Mouse (Mus musculus): Measurements from ENCODE around the gene Hist3h2a. TPM values are rescaled to one million over a fixed set of nuclear protein-coding genes. Genes with fewer than 3 reads are reported as not detected.
A peak's percentile ranks its signal among the peaks of the same experiment; 100 is the strongest.

The Hist3h2a gene
- total and polyA plus RNA-seq, 3 experiments, result 13.5 to 108 (median 107) TPM

DNA sequence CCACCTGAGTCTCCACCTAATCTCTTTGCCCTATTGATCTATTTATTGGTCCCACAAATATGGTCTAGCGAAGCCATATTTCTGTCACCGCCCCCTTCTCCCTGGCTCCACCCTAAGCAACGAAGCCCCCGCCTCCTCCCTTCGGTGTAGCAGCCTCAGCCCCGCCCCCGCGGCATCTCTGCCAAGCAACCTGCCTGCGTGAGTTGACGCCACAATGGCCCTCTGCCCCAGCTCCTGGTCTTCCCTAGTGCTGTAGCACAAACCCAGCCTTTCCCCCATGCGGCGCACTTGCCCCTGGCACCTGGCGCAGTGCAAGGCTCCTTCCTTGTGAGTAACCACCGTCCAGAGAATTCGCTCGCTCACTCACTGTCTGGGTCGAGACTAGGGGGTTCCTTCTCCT lies 9.1 kb downstream of the Hist3h2a start:
- TF ChIP-seq POLR2AphosphoS5 (IDR thresholded peaks at IDR 0.05; ENCODE audit: insufficient replicate concordance, low read depth, low read length), result no peak
- TF ChIP-seq GATA1 (IDR thresholded peaks at IDR 0.05; ENCODE audit: borderline replicate concordance, low read length), result no peak
- TF ChIP-seq CTCF (IDR thresholded peaks at IDR 0.05; ENCODE audit: low read depth, low read length), result no peak
- no peak for TF ChIP-seq TAL1 (conservative IDR thresholded peaks at IDR 0.05; ENCODE audit: low read depth, low read length)
- no peak for TF ChIP-seq GATA2 (IDR thresholded peaks at IDR 0.05; ENCODE audit: borderline replicate concordance, low read depth, low read length)
- H3K4me3 ChIP-seq (ENCODE audit: low read depth, low read length), result no peak overlapping the region
- peaks cover 6% of the 10 kb centered on the region for H3K9me3 ChIP-seq (replicated peaks)
- H3K4me1 ChIP-seq (ENCODE audit: insufficient read depth, low read depth, low read length), result peaks cover 37% of the 10 kb centered on the region
- no peaks in the 10 kb centered on the region; the same call in 1 of the 2 replicates for H3K27me3 ChIP-seq (ENCODE audit: insufficient read depth, low read length)
- ATAC-seq (ENCODE audit: extremely low read depth, insufficient number of reproducible peaks, low FRiP score, poor library complexity, severe bottlenecking) (no peak), DNase-seq (ENCODE audit: low spot score) (no peak)
- H3K36me3 ChIP-seq (replicated peaks), result peaks cover 45% of the 10 kb centered on the region

DNA sequence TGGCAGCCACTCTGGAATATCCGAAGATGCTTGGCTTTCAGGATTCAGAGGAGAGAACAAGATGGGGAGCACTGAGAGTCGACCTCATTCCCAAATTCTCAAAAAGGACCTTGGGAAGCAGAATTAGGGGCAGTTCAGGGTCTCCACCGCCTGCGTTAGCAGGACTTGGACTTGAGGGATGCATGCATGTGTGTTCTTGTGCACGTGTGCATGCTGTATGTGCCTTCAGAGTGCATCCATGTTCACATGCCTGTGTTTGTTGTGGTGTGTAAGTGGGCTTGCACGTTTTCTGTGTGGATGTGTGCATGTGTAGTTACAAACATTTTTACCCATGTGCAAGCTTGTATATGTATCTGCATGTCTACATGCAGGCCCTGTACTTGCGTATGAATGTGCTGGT lies 9.7 kb downstream of the Hist3h2a start:
- H3K27me3 ChIP-seq (ENCODE audit: insufficient read depth, low read length), result no peaks in the 10 kb centered on the region; the same call in 1 of the 2 replicates
- no peak for DNase-seq (ENCODE audit: low spot score)
- H3K9me3 ChIP-seq (replicated peaks), result peaks cover 6% of the 10 kb centered on the region
- H3K4me3 ChIP-seq (ENCODE audit: low read depth, low read length), result no peak overlapping the region
- peaks cover 50% of the 10 kb centered on the region for H3K36me3 ChIP-seq (replicated peaks)
- TF ChIP-seq GATA2 (IDR thresholded peaks at IDR 0.05; ENCODE audit: borderline replicate concordance, low read depth, low read length) (no peak), TAL1 (conservative IDR thresholded peaks at IDR 0.05; ENCODE audit: low read depth, low read length) (no peak), GATA1 (IDR thresholded peaks at IDR 0.05; ENCODE audit: borderline replicate concordance, low read length) (no peak), CTCF (IDR thresholded peaks at IDR 0.05; ENCODE audit: low read depth, low read length) (no peak), POLR2AphosphoS5 (IDR thresholded peaks at IDR 0.05; ENCODE audit: insufficient replicate concordance, low read depth, low read length) (no peak)
- H3K4me1 ChIP-seq (ENCODE audit: insufficient read depth, low read depth, low read length), result peaks cover 39% of the 10 kb centered on the region
- ATAC-seq (ENCODE audit: extremely low read depth, insufficient number of reproducible peaks, low FRiP score, poor library complexity, severe bottlenecking), result no peak

DNA sequence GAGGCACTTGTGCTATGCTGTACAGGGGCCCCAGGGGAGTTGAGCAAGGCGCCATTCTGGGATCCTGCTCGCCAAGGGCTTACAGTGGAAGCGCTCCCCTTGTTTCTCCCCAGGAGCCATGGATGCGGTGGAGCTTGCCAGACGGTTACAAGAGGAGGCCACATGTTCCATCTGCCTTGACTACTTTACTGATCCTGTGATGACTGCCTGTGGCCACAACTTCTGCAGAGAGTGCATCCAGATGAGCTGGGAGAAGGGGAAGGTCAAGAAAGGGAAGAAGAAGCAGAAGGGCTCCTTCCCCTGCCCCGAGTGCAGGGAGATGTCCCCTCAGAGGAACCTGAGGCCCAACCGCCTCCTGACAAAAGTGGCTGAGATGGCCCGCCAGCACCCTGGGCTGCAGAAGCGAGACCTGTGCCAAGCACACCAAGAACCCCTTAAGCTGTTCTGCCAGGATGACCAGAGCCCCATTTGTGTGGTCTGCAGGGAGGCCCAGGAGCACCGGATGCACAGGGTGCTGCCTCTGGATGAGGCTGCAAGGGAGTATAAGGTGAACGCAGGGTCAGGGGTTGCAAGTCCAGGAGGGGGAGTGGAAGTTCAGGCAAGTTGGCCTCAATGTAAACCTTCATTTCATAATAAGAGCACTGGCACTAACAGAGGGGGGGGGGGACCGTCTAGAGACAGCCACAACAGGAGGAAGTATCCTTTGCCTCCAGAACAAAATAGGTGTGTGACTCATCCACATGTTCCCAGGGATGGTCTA lies 10.7 kb downstream of the Hist3h2a start:
- H3K4me3 ChIP-seq (ENCODE audit: low read depth, low read length), result peak overlapping the region; percentile 30; the same call in 1 of the 2 replicates
- ATAC-seq (ENCODE audit: extremely low read depth, insufficient number of reproducible peaks, low FRiP score, poor library complexity, severe bottlenecking) (no peak), DNase-seq (ENCODE audit: low spot score) (no peak)
- TF ChIP-seq TAL1 (conservative IDR thresholded peaks at IDR 0.05; ENCODE audit: low read depth, low read length) (no peak), GATA1 (IDR thresholded peaks at IDR 0.05; ENCODE audit: borderline replicate concordance, low read length) (no peak), CTCF (IDR thresholded peaks at IDR 0.05; ENCODE audit: low read depth, low read length) (no peak), POLR2AphosphoS5 (IDR thresholded peaks at IDR 0.05; ENCODE audit: insufficient replicate concordance, low read depth, low read length) (no peak), GATA2 (IDR thresholded peaks at IDR 0.05; ENCODE audit: borderline replicate concordance, low read depth, low read length) (no peak)
- peaks cover 60% of the 10 kb centered on the region for H3K36me3 ChIP-seq (replicated peaks)
- peaks cover 45% of the 10 kb centered on the region for H3K4me1 ChIP-seq (ENCODE audit: insufficient read depth, low read depth, low read length)
- peaks cover 6% of the 10 kb centered on the region for H3K9me3 ChIP-seq (replicated peaks)
- no peaks in the 10 kb centered on the region; the same call in 1 of the 2 replicates for H3K27me3 ChIP-seq (ENCODE audit: insufficient read depth, low read length)

DNA sequence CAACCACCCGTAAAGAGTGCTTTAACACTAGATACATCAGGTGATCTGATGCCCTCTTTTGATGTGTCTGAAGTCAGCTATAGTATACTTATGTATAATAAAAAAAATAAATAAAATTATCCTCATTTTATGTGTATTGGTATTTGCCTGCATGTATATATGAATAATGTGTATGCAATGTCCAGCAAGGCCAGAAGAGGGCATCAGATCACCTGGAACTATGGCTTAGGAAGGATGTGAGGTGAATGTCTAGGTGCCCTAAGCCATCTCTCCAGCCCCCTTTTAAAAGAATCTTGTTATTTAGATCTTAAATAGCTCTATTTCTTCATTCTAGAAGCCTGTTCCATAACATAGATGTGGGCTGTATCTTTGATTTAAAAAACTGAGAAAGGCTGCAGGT lies 12.9 kb downstream of the Hist3h2a start:
- H3K9me3 ChIP-seq (replicated peaks), result no peaks in the 10 kb centered on the region
- no peak for ATAC-seq (ENCODE audit: extremely low read depth, insufficient number of reproducible peaks, low FRiP score, poor library complexity, severe bottlenecking)
- H3K4me1 ChIP-seq (ENCODE audit: insufficient read depth, low read depth, low read length), result peaks cover 66% of the 10 kb centered on the region
- no peak for DNase-seq (ENCODE audit: low spot score)
- TF ChIP-seq GATA2 (IDR thresholded peaks at IDR 0.05; ENCODE audit: borderline replicate concordance, low read depth, low read length) (no peak), GATA1 (IDR thresholded peaks at IDR 0.05; ENCODE audit: borderline replicate concordance, low read length) (no peak), TAL1 (conservative IDR thresholded peaks at IDR 0.05; ENCODE audit: low read depth, low read length) (no peak), POLR2AphosphoS5 (IDR thresholded peaks at IDR 0.05; ENCODE audit: insufficient replicate concordance, low read depth, low read length) (no peak), CTCF (IDR thresholded peaks at IDR 0.05; ENCODE audit: low read depth, low read length) (0 out of 2 replicates have a peak, but pooled peaks have one; percentile 6)
- H3K36me3 ChIP-seq (replicated peaks), result peaks cover 73% of the 10 kb centered on the region
- no peak overlapping the region for H3K4me3 ChIP-seq (ENCODE audit: low read depth, low read length)
- no peaks in the 10 kb centered on the region for H3K27me3 ChIP-seq (ENCODE audit: insufficient read depth, low read length)

DNA sequence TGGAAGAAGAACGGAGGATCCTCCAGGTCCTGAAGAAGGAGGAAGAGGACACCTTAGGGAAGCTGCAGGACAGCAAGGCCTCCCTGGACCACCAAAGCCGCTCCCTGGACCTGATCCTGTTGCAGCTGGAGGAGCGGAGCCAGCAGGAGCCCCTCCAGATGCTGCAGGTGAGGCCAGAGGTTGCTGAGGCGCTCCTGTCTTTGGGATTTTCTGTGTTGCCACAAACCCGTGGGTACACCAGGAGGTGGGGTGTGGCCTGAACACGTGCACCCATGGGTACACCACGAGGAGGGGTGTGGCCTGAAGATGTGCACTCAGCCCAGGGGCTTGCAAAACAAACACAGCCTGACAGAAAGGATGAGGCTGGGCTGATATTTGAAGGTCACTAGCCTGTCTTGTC lies 14.1 kb downstream of the Hist3h2a start:
- Histone ChIP-seq H3K27me3 (ENCODE audit: insufficient read depth, low read length) (no peaks in the 10 kb centered on the region), H3K4me1 (ENCODE audit: insufficient read depth, low read depth, low read length) (peaks cover 64% of the 10 kb centered on the region), H3K9me3 (replicated peaks) (no peaks in the 10 kb centered on the region), H3K4me3 (ENCODE audit: low read depth, low read length) (no peak overlapping the region; the same call in 1 of the 2 replicates), H3K36me3 (replicated peaks) (peaks cover 76% of the 10 kb centered on the region)
- no peak for TF ChIP-seq POLR2AphosphoS5 (IDR thresholded peaks at IDR 0.05; ENCODE audit: insufficient replicate concordance, low read depth, low read length)
- no peak for TF ChIP-seq CTCF (IDR thresholded peaks at IDR 0.05; ENCODE audit: low read depth, low read length)
- TF ChIP-seq GATA1 (IDR thresholded peaks at IDR 0.05; ENCODE audit: borderline replicate concordance, low read length), result no peak
- no peak for TF ChIP-seq GATA2 (IDR thresholded peaks at IDR 0.05; ENCODE audit: borderline replicate concordance, low read depth, low read length)
- TF ChIP-seq TAL1 (conservative IDR thresholded peaks at IDR 0.05; ENCODE audit: low read depth, low read length), result no peak
- ATAC-seq (ENCODE audit: extremely low read depth, insufficient number of reproducible peaks, low FRiP score, poor library complexity, severe bottlenecking) (no peak), DNase-seq (ENCODE audit: low spot score) (no peak)

DNA sequence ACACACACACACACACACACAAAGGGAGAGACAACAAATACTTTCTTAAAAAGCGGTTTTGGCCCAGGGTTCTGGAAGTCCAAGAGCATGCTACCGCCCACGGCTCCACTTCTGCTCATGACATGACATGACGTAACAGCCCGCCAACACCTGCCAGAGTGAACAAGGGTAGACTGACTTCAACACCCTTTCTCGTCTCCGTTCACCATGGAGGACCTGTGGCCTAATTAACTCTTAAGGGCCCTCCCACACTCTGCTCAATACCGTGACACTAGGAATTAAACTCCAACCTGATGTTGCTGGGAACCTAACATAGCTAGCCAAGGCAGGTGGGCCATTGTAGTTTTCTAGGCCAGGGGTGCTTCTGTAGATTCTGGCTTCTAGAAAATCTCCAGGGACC lies 14.5 kb downstream of the Hist3h2a start:
- TF ChIP-seq GATA1 (IDR thresholded peaks at IDR 0.05; ENCODE audit: borderline replicate concordance, low read length), result no peak
- no peak for TF ChIP-seq TAL1 (conservative IDR thresholded peaks at IDR 0.05; ENCODE audit: low read depth, low read length)
- TF ChIP-seq POLR2AphosphoS5 (IDR thresholded peaks at IDR 0.05; ENCODE audit: insufficient replicate concordance, low read depth, low read length), result no peak
- TF ChIP-seq GATA2 (IDR thresholded peaks at IDR 0.05; ENCODE audit: borderline replicate concordance, low read depth, low read length), result no peak
- TF ChIP-seq CTCF (IDR thresholded peaks at IDR 0.05; ENCODE audit: low read depth, low read length), result no peak
- DNase-seq (ENCODE audit: low spot score), result no peak
- ATAC-seq (ENCODE audit: extremely low read depth, insufficient number of reproducible peaks, low FRiP score, poor library complexity, severe bottlenecking), result no peak
- peaks cover 78% of the 10 kb centered on the region for H3K36me3 ChIP-seq (replicated peaks)
- no peaks in the 10 kb centered on the region for H3K9me3 ChIP-seq (replicated peaks)
- no peak overlapping the region for H3K4me3 ChIP-seq (ENCODE audit: low read depth, low read length)
- H3K27me3 ChIP-seq (ENCODE audit: insufficient read depth, low read length), result no peaks in the 10 kb centered on the region
- H3K4me1 ChIP-seq (ENCODE audit: insufficient read depth, low read depth, low read length), result peaks cover 65% of the 10 kb centered on the region
